Mouse (Mus musculus): Measurements from ENCODE around the gene Rere.
"Not testable (repeated sequence)": the region's sequence is repeated elsewhere in the genome, so short reads cannot be mapped to it uniquely, and the experiment has no call there.

Gene Rere

GRCm38 (mm10) chr4:150582966-150583776 is 301.7 kb downstream of the Rere start:
- no peak for DNase-seq (ENCODE audit: low spot score)

GRCm38 (mm10) chr4:150583777-150584135 is 302.3 kb downstream of the Rere start:
- no peak for DNase-seq (ENCODE audit: low spot score)

GRCm38 (mm10) chr4:150585800-150586199 is 304.4 kb downstream of the Rere start:
- no peak for DNase-seq (ENCODE audit: low spot score)

- DNase-seq (ENCODE audit: low spot score) = no peak
Observed at GRCm38 (mm10) chr4:150586275-150586674, 304.8 kb downstream of the Rere start.

- DNase-seq (ENCODE audit: low spot score) = peak; percentile 34
Observed at GRCm38 (mm10) chr4:150587597-150588299, 306.3 kb downstream of the Rere start.

- DNase-seq (ENCODE audit: low spot score) = peak; percentile 39
Observed at GRCm38 (mm10) chr4:150588300-150588621, 306.8 kb downstream of the Rere start.

- no peak for DNase-seq (ENCODE audit: low spot score)
Observed at GRCm38 (mm10) chr4:150590621-150591282, 309.3 kb downstream of the Rere start.

GRCm38 (mm10) chr4:150591602-150592001 is 310.2 kb downstream of the Rere start:
- DNase-seq (ENCODE audit: low spot score) = no peak

GRCm38 (mm10) chr4:150592087-150592486 is 310.6 kb downstream of the Rere start:
- DNase-seq (ENCODE audit: low spot score) = peak; percentile 52

- DNase-seq (ENCODE audit: low spot score) = no peak
Observed at GRCm38 (mm10) chr4:150593473-150594217, 312.2 kb downstream of the Rere start.

- no peak for DNase-seq (ENCODE audit: low spot score)
Observed at GRCm38 (mm10) chr4:150594298-150594829, 312.9 kb downstream of the Rere start.

GRCm38 (mm10) chr4:150595071-150595470 is 313.6 kb downstream of the Rere start:
- DNase-seq (ENCODE audit: low spot score) = no peak

GRCm38 (mm10) chr4:150595991-150596390 is 314.5 kb downstream of the Rere start:
- no peak for DNase-seq (ENCODE audit: low spot score)

GRCm38 (mm10) chr4:150598686-150599085 is 317.2 kb downstream of the Rere start:
- DNase-seq (ENCODE audit: low spot score) = no peak

- no peak for DNase-seq (ENCODE audit: low spot score)
Observed at GRCm38 (mm10) chr4:150599119-150599992, 317.9 kb downstream of the Rere start.

- DNase-seq (ENCODE audit: low spot score) = not testable (repeated sequence)
Observed at GRCm38 (mm10) chr4:150600503-150600902, 319.1 kb downstream of the Rere start.

- DNase-seq (ENCODE audit: low spot score) = no peak
Observed at GRCm38 (mm10) chr4:150601489-150601888, 320.0 kb downstream of the Rere start.

- no peak for DNase-seq (ENCODE audit: low spot score)
Observed at GRCm38 (mm10) chr4:150603366-150604061, 322.1 kb downstream of the Rere start.

GRCm38 (mm10) chr4:150605804-150606203 is 324.4 kb downstream of the Rere start:
- no peak for DNase-seq (ENCODE audit: low spot score)

- no peak for DNase-seq (ENCODE audit: low spot score)
Observed at GRCm38 (mm10) chr4:150606449-150607161, 325.2 kb downstream of the Rere start.

Data from c-Kit-positive CD71-positive TER-119-positive erythroid progenitor cells, embryonic 14.5 days (primary cell).